Mouse (Mus musculus) kidney, adult 2 months (tissue): ENCODE measurements at regions not wholly inside any gene's neighbourhood (a gene's known extent, or its start where the extent isn't known, plus 50 kb on each side); places are given as distances from the start of the nearest gene placed in this dataset.

Experiments
- CTCF ChIP-seq: fragments of 200-500 bp; conservative IDR thresholded peaks from 2 replicates; pipeline ENCODE4 v1.5.1; 2011; ENCODE audit warnings: low read depth, mild to moderate bottlenecking, control low read depth, low read length, moderate library complexity, mixed read lengths; ENCODE audit not compliant: insufficient read depth, insufficient read length
- POLR2A ChIP-seq: fragments of 200-500 bp; IDR thresholded peaks from one replicate; pipeline ENCODE4 v1.6.1; 2011; ENCODE audit warnings: low read depth, low read length, control low read depth

- no peak for TF ChIP-seq CTCF
- no peak for TF ChIP-seq POLR2A
Observed at GRCm38 (mm10) chr4:140325677-140326052, 79.1 kb upstream of the Igsf21 start.
